In genomic region chr13:34112369-34113081, GRCm38 (mm10) we compare ENCODE assay signal across 9 mouse cellular contexts. TPM values are rescaled to one million over a fixed set of nuclear protein-coding genes. Genes with fewer than 3 reads are reported as not detected.
DNase-seq lines count a peak whose midpoint lies in the region; ATAC-seq lines count a peak whose summit lies in the region.
"Had no signal": no experiment of that assay in that cellular context is flagged by ENCODE, and none has a peak within 500 bp of the region (broad histone marks: within the 10 kb centered on the region; RNA-seq: fewer than 3 reads in every experiment).

No protein-coding gene starts in this region.

- H3K27ac ChIP-seq in liver, embryonic 16.5 days (ENCODE audit: low read length), result no peak overlapping the region
- no peak overlapping the region for H3K27ac ChIP-seq in liver, embryonic 11.5 days (ENCODE audit: low read depth, low read length)
- H3K27ac ChIP-seq in hindbrain, embryonic 16.5 days (ENCODE audit: low read depth, low read length), result no peak overlapping the region
- no peak overlapping the region for H3K27ac ChIP-seq in forebrain, embryonic 14.5 days (ENCODE audit: low read depth, low read length)
- H3K27ac ChIP-seq: lung, embryonic 15.5 days had no signal

- no peak overlapping the region for H3K9ac ChIP-seq in liver, embryonic 16.5 days (ENCODE audit: low read depth, low read length)
- H3K9ac ChIP-seq in liver, embryonic 11.5 days (ENCODE audit: low read depth, low read length), result no peak overlapping the region
- no peak overlapping the region for H3K9ac ChIP-seq in hindbrain, embryonic 16.5 days (ENCODE audit: low read depth, low read length)
- H3K9ac ChIP-seq in forebrain, embryonic 14.5 days (ENCODE audit: low read length), result no peak overlapping the region
- H3K9ac ChIP-seq: lung, embryonic 15.5 days had no signal

- peak; percentile 39; the same call in 1 of the 2 replicates for ATAC-seq in liver, embryonic 16.5 days (ENCODE audit: low read depth)
- ATAC-seq in liver, embryonic 11.5 days (replicated peaks; ENCODE audit: low FRiP score), result no peak
- no peak for ATAC-seq in hindbrain, embryonic 16.5 days
- ATAC-seq in forebrain, embryonic 14.5 days, result no peak

- H3K9me3 ChIP-seq in liver, embryonic 16.5 days (replicated peaks; ENCODE audit: control insufficient read depth, low read length), result no peaks in the 10 kb centered on the region
- no peaks in the 10 kb centered on the region for H3K9me3 ChIP-seq in liver, embryonic 11.5 days (ENCODE audit: control insufficient read depth, low read length)
- no peaks in the 10 kb centered on the region for H3K9me3 ChIP-seq in hindbrain, embryonic 16.5 days (ENCODE audit: control insufficient read depth, low read length)
- H3K9me3 ChIP-seq in forebrain, embryonic 14.5 days (replicated peaks; ENCODE audit: control insufficient read depth, low read length), result no peaks in the 10 kb centered on the region
- H3K9me3 ChIP-seq: lung, embryonic 15.5 days had no signal

- H3K36me3 ChIP-seq in liver, embryonic 16.5 days (ENCODE audit: control insufficient read depth, insufficient read depth), result no peaks in the 10 kb centered on the region
- no peaks in the 10 kb centered on the region for H3K36me3 ChIP-seq in liver, embryonic 11.5 days (ENCODE audit: control insufficient read depth, insufficient read depth, low read length)
- no peaks in the 10 kb centered on the region for H3K36me3 ChIP-seq in hindbrain, embryonic 16.5 days (ENCODE audit: control insufficient read depth, insufficient read depth, low read length)
- no peaks in the 10 kb centered on the region for H3K36me3 ChIP-seq in forebrain, embryonic 14.5 days (ENCODE audit: control insufficient read depth, insufficient read depth, low read length)
- H3K36me3 ChIP-seq: lung, embryonic 15.5 days had no signal

- H3K4me3 ChIP-seq in liver, embryonic 16.5 days (ENCODE audit: low read depth, low read length), result no peak overlapping the region
- no peak overlapping the region for H3K4me3 ChIP-seq in liver, embryonic 11.5 days (ENCODE audit: low read depth, low read length)
- no peak overlapping the region for H3K4me3 ChIP-seq in hindbrain, embryonic 16.5 days (ENCODE audit: low read length)
- no peak overlapping the region for H3K4me3 ChIP-seq in forebrain, embryonic 14.5 days (ENCODE audit: low read depth, low read length)
- H3K4me3 ChIP-seq: lung, embryonic 15.5 days had no signal

- no peak for DNase-seq in liver, embryonic 11.5 days (ENCODE audit: low spot score)
- DNase-seq in Muller cell, postnatal 12 days (ENCODE audit: inconsistent ontology term), result peak; percentile 80
- DNase-seq in adrenal gland, postnatal 25 days, result peak; percentile 39
- peak; percentile 84 for DNase-seq in lung, postnatal 36 days
- no peak for DNase-seq in forebrain, embryonic 14.5 days (ENCODE audit: low spot score)
- DNase-seq: cerebellum, postnatal 14 days had no signal

- H3K4me2 ChIP-seq in liver, embryonic 16.5 days (ENCODE audit: low read depth, low read length), result no peak overlapping the region
- H3K4me2 ChIP-seq in liver, embryonic 11.5 days, result no peak overlapping the region
- no peak overlapping the region for H3K4me2 ChIP-seq in hindbrain, embryonic 16.5 days (ENCODE audit: low read length)
- H3K4me2 ChIP-seq in forebrain, embryonic 14.5 days (ENCODE audit: low read length), result no peak overlapping the region
- H3K4me2 ChIP-seq: lung, embryonic 15.5 days had no signal

- no peaks in the 10 kb centered on the region for H3K27me3 ChIP-seq in liver, embryonic 16.5 days (ENCODE audit: control insufficient read depth, insufficient read depth, low read depth, low read length)
- H3K27me3 ChIP-seq in liver, embryonic 11.5 days (replicated peaks; ENCODE audit: control insufficient read depth, insufficient read depth, low read length), result no peaks in the 10 kb centered on the region
- no peaks in the 10 kb centered on the region for H3K27me3 ChIP-seq in hindbrain, embryonic 16.5 days (replicated peaks; ENCODE audit: control insufficient read depth, insufficient read depth, low read length)
- H3K27me3 ChIP-seq in forebrain, embryonic 14.5 days (replicated peaks; ENCODE audit: control insufficient read depth, insufficient read depth, low read length), result no peaks in the 10 kb centered on the region
- H3K27me3 ChIP-seq: lung, embryonic 15.5 days had no signal

- WGBS in liver, embryonic 16.5 days (ENCODE audit: insufficient replicate concordance), result 65% methylated on average over 5 of the region's 5 CpGs
- WGBS in liver, embryonic 11.5 days, result 77% methylated on average over 5 of the region's 5 CpGs
- 87% methylated on average over 5 of the region's 5 CpGs for WGBS in hindbrain, embryonic 16.5 days
- 84% methylated on average over 5 of the region's 5 CpGs for WGBS in forebrain, embryonic 14.5 days

- no peaks in the 10 kb centered on the region; the same call in 1 of the 2 replicates for H3K4me1 ChIP-seq in liver, embryonic 16.5 days (ENCODE audit: control insufficient read depth, low read depth, low read length)
- peaks cover 18% of the 10 kb centered on the region for H3K4me1 ChIP-seq in liver, embryonic 11.5 days (replicated peaks; ENCODE audit: control insufficient read depth, insufficient read depth, low read length)
- H3K4me1 ChIP-seq in hindbrain, embryonic 16.5 days (ENCODE audit: control insufficient read depth, insufficient read depth, low read depth, low read length), result no peaks in the 10 kb centered on the region
- H3K4me1 ChIP-seq in forebrain, embryonic 14.5 days (ENCODE audit: control insufficient read depth, insufficient read depth, low read length), result no peaks in the 10 kb centered on the region
- H3K4me1 ChIP-seq: lung, embryonic 15.5 days had no signal

RNA-seq across cellular contexts. Expression of gene Tubb2b, which starts 17.7 kb away (rescaled TPM):
- polyA plus RNA-seq in liver, embryonic 16.5 days (2015; fragmentation: Nextera tagmentation; extraction: Ambion mirVana), result 0.68 and 1.0 TPM in 2 replicates
- polyA plus RNA-seq in liver, embryonic 11.5 days (2014; fragmentation: Nextera tagmentation; extraction: Ambion mirVana), result 7.6 and 7.7 TPM in 2 replicates
- total RNA-seq in adrenal gland, postnatal 25 days (2021), result 0.71 and 0.76 TPM in 2 replicates
- 1,169 and 1,199 TPM in 2 replicates for polyA plus RNA-seq in hindbrain, embryonic 16.5 days (2015; fragmentation: Nextera tagmentation; extraction: Ambion mirVana)
- polyA plus RNA-seq in forebrain, embryonic 14.5 days (2014; fragmentation: Nextera tagmentation; extraction: Ambion mirVana), result 670 and 797 TPM in 2 replicates

RNA-seq across cellular contexts. Expression of gene Tubb2a, which starts 34.7 kb away (rescaled TPM):
- polyA plus RNA-seq in liver, embryonic 16.5 days (2015; fragmentation: Nextera tagmentation; extraction: Ambion mirVana), result 66.2 and 68.2 TPM in 2 replicates
- 81.0 and 87.9 TPM in 2 replicates for polyA plus RNA-seq in liver, embryonic 11.5 days (2014; fragmentation: Nextera tagmentation; extraction: Ambion mirVana)
- 17.8 and 23.2 TPM in 2 replicates for total RNA-seq in adrenal gland, postnatal 25 days (2021)
- 3,415 and 3,905 TPM in 2 replicates for polyA plus RNA-seq in hindbrain, embryonic 16.5 days (2015; fragmentation: Nextera tagmentation; extraction: Ambion mirVana)
- polyA plus RNA-seq in forebrain, embryonic 14.5 days (2014; fragmentation: Nextera tagmentation; extraction: Ambion mirVana), result 1,376 and 1,776 TPM in 2 replicates

RNA-seq across cellular contexts. Expression of gene Psmg4, which starts 50.2 kb away (rescaled TPM):
- 27.1 and 27.4 TPM in 2 replicates for polyA plus RNA-seq in liver, embryonic 16.5 days (2015; fragmentation: Nextera tagmentation; extraction: Ambion mirVana)
- 85.0 and 91.4 TPM in 2 replicates for polyA plus RNA-seq in liver, embryonic 11.5 days (2014; fragmentation: Nextera tagmentation; extraction: Ambion mirVana)
- 29.7 and 29.9 TPM in 2 replicates for total RNA-seq in adrenal gland, postnatal 25 days (2021)
- polyA plus RNA-seq in hindbrain, embryonic 16.5 days (2015; fragmentation: Nextera tagmentation; extraction: Ambion mirVana), result 69.1 and 69.5 TPM in 2 replicates
- polyA plus RNA-seq in forebrain, embryonic 14.5 days (2014; fragmentation: Nextera tagmentation; extraction: Ambion mirVana), result 92.0 and 113 TPM in 2 replicates

Comparison
In these comparisons a context has a peak if more than half of its experiments do, and no peak if none do; other contexts are left out.
1. DNase-seq: peak in Muller cell, postnatal 12 days (single experiment), adrenal gland, postnatal 25 days (single experiment) and lung, postnatal 36 days (single experiment); none in liver, embryonic 11.5 days (single experiment) and forebrain, embryonic 14.5 days (single experiment).
2. RNA of gene Tubb2b, which starts 17.7 kb away (polyA plus RNA-seq): 1,169 to 1,199 TPM in hindbrain, embryonic 16.5 days and 670 to 797 TPM in forebrain, embryonic 14.5 days; 7.6 to 7.7 TPM in liver, embryonic 11.5 days and 0.68 to 1.0 TPM in liver, embryonic 16.5 days; every median in the first group is over 10 times any median in the second.
3. RNA of gene Tubb2a, which starts 34.7 kb away (polyA plus RNA-seq): 3,415 to 3,905 TPM in hindbrain, embryonic 16.5 days and 1,376 to 1,776 TPM in forebrain, embryonic 14.5 days; 81.0 to 87.9 TPM in liver, embryonic 11.5 days and 66.2 to 68.2 TPM in liver, embryonic 16.5 days; every median in the first group is over 10 times any median in the second.